Mouse (Mus musculus) hindbrain, embryonic 13.5 days (tissue): ENCODE measurements at regions not wholly inside any gene's neighbourhood (a gene's known extent, or its start where the extent isn't known, plus 50 kb on each side); places are given as distances from the start of the nearest gene placed in this dataset.
"Not testable (repeated sequence)": the region's sequence is repeated elsewhere in the genome, so short reads cannot be mapped to it uniquely, and the experiment has no call there.

Experiments
- ATAC-seq: fragments of 200-750 bp; cut with Nextera tagmentation; 2 replicates; pipeline ENCODE4 v1.8.0; 2017; ENCODE audit warnings: moderate TSS enrichment; ENCODE audit not compliant: low FRiP score
- H3K27ac ChIP-seq: fragments of 300-500 bp; sonication (generic); 2 replicates; pipeline ENCODE4 v1.5.1; 2015; ENCODE audit warnings: inconsistent platforms, mild to moderate bottlenecking, moderate library complexity
- H3K27me3 ChIP-seq: fragments of 300-500 bp; sonication (generic); 2 replicates; pipeline ENCODE4 v1.6.1; 2015; ENCODE audit warnings: mild to moderate bottlenecking, inconsistent platforms
- H3K36me3 ChIP-seq: fragments of 300-500 bp; sonication (generic); 2 replicates; pipeline ENCODE4 v1.6.1; 2015; ENCODE audit warnings: mild to moderate bottlenecking, inconsistent platforms
- H3K4me1 ChIP-seq: fragments of 300-500 bp; sonication (generic); replicated peaks from 2 replicates; pipeline ENCODE4 v1.6.1; 2015; ENCODE audit warnings: inconsistent platforms
- H3K4me2 ChIP-seq: fragments of 300-500 bp; sonication (generic); 2 replicates; pipeline ENCODE4 v1.6.1; 2015; ENCODE audit warnings: inconsistent platforms, mild to moderate bottlenecking, moderate library complexity
- H3K4me3 ChIP-seq: fragments of 300-500 bp; sonication (generic); 2 replicates; pipeline ENCODE4 v1.5.1; 2015; ENCODE audit warnings: mild to moderate bottlenecking, inconsistent platforms
- H3K9ac ChIP-seq: fragments of 300-500 bp; sonication (generic); 2 replicates; pipeline ENCODE4 v1.6.1; 2015; ENCODE audit warnings: mild to moderate bottlenecking, inconsistent platforms
- H3K9me3 ChIP-seq: fragments of 300-500 bp; sonication (generic); 2 replicates; pipeline ENCODE4 v1.6.1; 2016; ENCODE audit warnings: inconsistent platforms
- WGBS: fragments of 180-500 bp; shearing (Covaris S2); methylation state at CpG from one replicate; pipeline ENCODE4 v1.1.7; 2015; 5-methylcytosine and 5-hydroxymethylcytosine counted together

- Histone ChIP-seq H3K27ac (no peak overlapping the region), H3K4me1 (no peaks in the 10 kb centered on the region), H3K4me3 (no peak overlapping the region), H3K9me3 (no peaks in the 10 kb centered on the region), H3K4me2 (no peak overlapping the region), H3K27me3 (no peaks in the 10 kb centered on the region), H3K9ac (no peak overlapping the region), H3K36me3 (no peaks in the 10 kb centered on the region)
- no peak for ATAC-seq
- WGBS, result 48% methylated on average over 18 of the region's 18 CpGs
These were observed 90.7 kb downstream of the Dusp6 start for GRCm38 (mm10) chr10:99353541-99354292.

- Histone ChIP-seq H3K27ac (no peak overlapping the region), H3K36me3 (no peaks in the 10 kb centered on the region), H3K4me2 (no peak overlapping the region), H3K27me3 (no peaks in the 10 kb centered on the region), H3K9me3 (no peaks in the 10 kb centered on the region), H3K9ac (no peak overlapping the region), H3K4me3 (no peak overlapping the region), H3K4me1 (no peaks in the 10 kb centered on the region)
- WGBS, result 85% methylated on average over 2 of the region's 2 CpGs
- no peak for ATAC-seq
These were observed 91.3 kb downstream of the Dusp6 start for GRCm38 (mm10) chr10:99354352-99354751.

- no peak for ATAC-seq
- WGBS, result 96% methylated on average over 4 of the region's 4 CpGs
- Histone ChIP-seq H3K27me3 (no peaks in the 10 kb centered on the region), H3K27ac (no peak overlapping the region), H3K4me2 (no peak overlapping the region), H3K4me3 (no peak overlapping the region), H3K36me3 (no peaks in the 10 kb centered on the region), H3K4me1 (no peaks in the 10 kb centered on the region), H3K9ac (no peak overlapping the region), H3K9me3 (no peaks in the 10 kb centered on the region)
These were observed 92.3 kb downstream of the Dusp6 start for GRCm38 (mm10) chr10:99355303-99355702.

GRCm38 (mm10) chr10:99356221-99356620, 93.2 kb downstream of the Dusp6 start:
- Histone ChIP-seq H3K4me2 (no peak overlapping the region), H3K9me3 (no peaks in the 10 kb centered on the region), H3K9ac (no peak overlapping the region), H3K27ac (no peak overlapping the region), H3K36me3 (no peaks in the 10 kb centered on the region), H3K4me1 (no peaks in the 10 kb centered on the region), H3K27me3 (no peaks in the 10 kb centered on the region), H3K4me3 (no peak overlapping the region)
- ATAC-seq, result no peak
- 77% methylated on average over 5 of the region's 5 CpGs for WGBS

GRCm38 (mm10) chr10:99356883-99357282, 93.9 kb downstream of the Dusp6 start:
- Histone ChIP-seq H3K27ac (no peak overlapping the region), H3K9me3 (no peaks in the 10 kb centered on the region), H3K4me1 (no peaks in the 10 kb centered on the region), H3K36me3 (no peaks in the 10 kb centered on the region), H3K9ac (no peak overlapping the region), H3K4me2 (no peak overlapping the region), H3K4me3 (no peak overlapping the region), H3K27me3 (no peaks in the 10 kb centered on the region)
- ATAC-seq, result no peak
- 83% methylated on average over 3 of the region's 3 CpGs for WGBS

- WGBS, result 81% methylated on average over 4 of the region's 4 CpGs
- Histone ChIP-seq H3K27ac (no peak overlapping the region), H3K4me2 (no peak overlapping the region), H3K4me1 (no peaks in the 10 kb centered on the region), H3K27me3 (no peaks in the 10 kb centered on the region), H3K9me3 (no peaks in the 10 kb centered on the region), H3K9ac (no peak overlapping the region), H3K36me3 (no peaks in the 10 kb centered on the region), H3K4me3 (no peak overlapping the region)
- no peak for ATAC-seq
These were observed 94.3 kb downstream of the Dusp6 start for GRCm38 (mm10) chr10:99357347-99357746.

GRCm38 (mm10) chr10:99358256-99358655, 95.2 kb downstream of the Dusp6 start:
- WGBS, result 75% methylated on average over 1 of the region's 1 CpGs
- ATAC-seq, result no peak
- H3K27me3 ChIP-seq, result no peaks in the 10 kb centered on the region
- H3K4me1 ChIP-seq, result no peaks in the 10 kb centered on the region
- no peak overlapping the region for H3K9ac ChIP-seq
- H3K9me3 ChIP-seq, result no peaks in the 10 kb centered on the region
- H3K36me3 ChIP-seq, result no peaks in the 10 kb centered on the region
- H3K4me3 ChIP-seq, result no peak overlapping the region
- H3K4me2 ChIP-seq, result no peak overlapping the region
- H3K27ac ChIP-seq, result no peak overlapping the region

GRCm38 (mm10) chr10:99359439-99359866, 96.4 kb downstream of the Dusp6 start:
- ATAC-seq, result no peak
- H3K36me3 ChIP-seq, result no peaks in the 10 kb centered on the region
- H3K27me3 ChIP-seq, result no peaks in the 10 kb centered on the region
- H3K4me2 ChIP-seq, result no peak overlapping the region
- H3K4me3 ChIP-seq, result no peak overlapping the region
- 43% methylated on average over 2 of the region's 2 CpGs for WGBS
- no peaks in the 10 kb centered on the region for H3K4me1 ChIP-seq
- no peak overlapping the region for H3K27ac ChIP-seq
- no peaks in the 10 kb centered on the region for H3K9me3 ChIP-seq
- H3K9ac ChIP-seq, result no peak overlapping the region

GRCm38 (mm10) chr10:99360601-99361000, 97.6 kb downstream of the Dusp6 start:
- H3K4me3 ChIP-seq, H3K4me1 ChIP-seq, H3K27me3 ChIP-seq, H3K36me3 ChIP-seq, H3K27ac ChIP-seq, H3K4me2 ChIP-seq, H3K9ac ChIP-seq, H3K9me3 ChIP-seq, ATAC-seq: not testable (repeated sequence)
- 65% methylated on average over 10 of the region's 10 CpGs for WGBS

GRCm38 (mm10) chr10:99366162-99366561, 103.1 kb downstream of the Dusp6 start:
- no peaks in the 10 kb centered on the region for H3K9me3 ChIP-seq
- no peaks in the 10 kb centered on the region for H3K27me3 ChIP-seq
- no peak overlapping the region for H3K9ac ChIP-seq
- no peaks in the 10 kb centered on the region for H3K36me3 ChIP-seq
- no peak overlapping the region for H3K4me3 ChIP-seq
- H3K27ac ChIP-seq, result no peak overlapping the region
- ATAC-seq, result no peak
- no peak overlapping the region for H3K4me2 ChIP-seq
- H3K4me1 ChIP-seq, result no peaks in the 10 kb centered on the region
- 88% methylated on average over 7 of the region's 7 CpGs for WGBS

- ATAC-seq, result no peak
- Histone ChIP-seq H3K27ac (no peak overlapping the region), H3K4me1 (no peaks in the 10 kb centered on the region), H3K9ac (no peak overlapping the region), H3K4me2 (no peak overlapping the region), H3K27me3 (no peaks in the 10 kb centered on the region), H3K4me3 (no peak overlapping the region), H3K9me3 (no peaks in the 10 kb centered on the region), H3K36me3 (no peaks in the 10 kb centered on the region)
- WGBS, result 31% methylated on average over 6 of the region's 6 CpGs
These were observed 104.7 kb downstream of the Dusp6 start for GRCm38 (mm10) chr10:99367757-99368156.

- H3K27ac ChIP-seq, result no peak overlapping the region
- no peaks in the 10 kb centered on the region for H3K27me3 ChIP-seq
- H3K4me2 ChIP-seq, result no peak overlapping the region
- no peaks in the 10 kb centered on the region for H3K36me3 ChIP-seq
- 59% methylated on average over 5 of the region's 5 CpGs for WGBS
- 0 out of 2 replicates have a peak, but pooled peaks cover 3% of the 10 kb centered on the region for H3K4me1 ChIP-seq
- no peak overlapping the region for H3K4me3 ChIP-seq
- no peaks in the 10 kb centered on the region for H3K9me3 ChIP-seq
- no peak overlapping the region for H3K9ac ChIP-seq
- no peak for ATAC-seq
These were observed 112.1 kb downstream of the Dusp6 start for GRCm38 (mm10) chr10:99375101-99375500.

GRCm38 (mm10) chr10:99376430-99376829, 113.4 kb downstream of the Dusp6 start:
- no peak overlapping the region for H3K9ac ChIP-seq
- ATAC-seq, result no peak
- H3K27ac ChIP-seq, result no peak overlapping the region
- H3K4me1 ChIP-seq, result 0 out of 2 replicates have a peak, but pooled peaks cover 3% of the 10 kb centered on the region
- H3K9me3 ChIP-seq, result no peaks in the 10 kb centered on the region
- WGBS, result 70% methylated on average over 8 of the region's 8 CpGs
- H3K4me3 ChIP-seq, result no peak overlapping the region
- no peaks in the 10 kb centered on the region for H3K36me3 ChIP-seq
- no peak overlapping the region for H3K4me2 ChIP-seq
- no peaks in the 10 kb centered on the region for H3K27me3 ChIP-seq
